Mouse (Mus musculus) left cerebral cortex, adult 2 months (tissue): ENCODE results near the gene Sla2. TPM values are rescaled to one million over a fixed set of nuclear protein-coding genes. Genes with fewer than 3 reads are reported as not detected.
"Not testable (repeated sequence)": the region's sequence is repeated elsewhere in the genome, so short reads cannot be mapped to it uniquely, and the experiment has no call there.

ENCODE experiments used
- DNase-seq, 2 experiments: peaks; one replicate each; pipeline ENCODE4 v3.0.0; 2021 to 2022; ENCODE audit warnings: low spot score in 2 of 2, mixed read lengths in 1 of 2; ENCODE audit errors: extremely low spot score in 1 of 2
- H3K27ac ChIP-seq: fragments of 200-600 bp; 2 replicates; pipeline ENCODE4 v1.8.1; 2022
- H3K4me3 ChIP-seq: fragments of 200-600 bp; 2 replicates; pipeline ENCODE4 v1.8.1; 2022
- CTCF ChIP-seq: fragments of 200-600 bp; IDR thresholded peaks from 2 replicates; pipeline ENCODE4 v1.8.1; 2022; ENCODE audit warnings: antibody characterized with exemption, mild to moderate bottlenecking, moderate library complexity
- intact Hi-C: fragments of 180-260 bp; cut with DNase I; formaldehyde crosslinking; loops from one replicate; pipeline ENCODE4 v1.15.1; 2025
- total RNA-seq, 2 experiments: library from RNA; stranded (reverse); gene quantifications; 2 replicates each; pipeline ENCODE4 v1.2.3; 2021

Sla2 gene
- total RNA-seq, 2 experiments from 2014 or later = 0.41 to 0.51 TPM

GRCm38 (mm10) chr2:156857835-156858234, 29.2 kb downstream of the Sla2 start, which contains the start of gene 4930518I15Rik:
4930518I15Rik (minus strand) TSS chr2:156857946.
- no peak within 1 kb of the TSS for H3K27ac ChIP-seq
- intact Hi-C loops = no loop called here
- H3K4me3 ChIP-seq = no peak within 1 kb of the TSS
- TF ChIP-seq CTCF = no peak
- DNase-seq = no peak

- DNase-seq = no peak
- intact Hi-C loops = no loop called here
- no peak for TF ChIP-seq CTCF
- Histone ChIP-seq H3K4me3 (no peak overlapping the region), H3K27ac (no peak overlapping the region)
Measured at GRCm38 (mm10) chr2:156857385-156857791, 29.6 kb downstream of the Sla2 start.

- intact Hi-C loops = no loop called here
- Histone ChIP-seq H3K4me3 (no peak overlapping the region), H3K27ac (no peak overlapping the region)
- TF ChIP-seq CTCF = no peak
- DNase-seq = no peak
Measured at GRCm38 (mm10) chr2:156856311-156856710, 30.7 kb downstream of the Sla2 start.

- not testable (repeated sequence) for H3K4me3 ChIP-seq, H3K27ac ChIP-seq
- DNase-seq = peak in 1 of 2 experiments; percentile 36
- intact Hi-C loops = loop anchor here (1.0 kb wide), 1 partner anchor 45 kb away; no protein-coding TSS in a partner anchor
- TF ChIP-seq CTCF = peak; percentile 44
Measured at GRCm38 (mm10) chr2:156853999-156854771, 32.8 kb downstream of the Sla2 start.

- H3K4me3 ChIP-seq, intact Hi-C loops, DNase-seq, H3K27ac ChIP-seq: not testable (repeated sequence)
Measured at GRCm38 (mm10) chr2:156853584-156853983, 33.4 kb downstream of the Sla2 start.

GRCm38 (mm10) chr2:156850505-156850904, 36.5 kb downstream of the Sla2 start:
- no peak for TF ChIP-seq CTCF
- no peak overlapping the region for H3K4me3 ChIP-seq
- intact Hi-C loops = no loop called here
- no peak overlapping the region for H3K27ac ChIP-seq
- DNase-seq = no peak

- no peak for DNase-seq
- intact Hi-C loops = no loop called here
- no peak overlapping the region for H3K27ac ChIP-seq
- TF ChIP-seq CTCF = no peak
- no peak overlapping the region for H3K4me3 ChIP-seq
Measured at GRCm38 (mm10) chr2:156848526-156849182, 38.3 kb downstream of the Sla2 start.

GRCm38 (mm10) chr2:156847653-156848052, 39.3 kb downstream of the Sla2 start:
- intact Hi-C loops = no loop called here
- H3K4me3 ChIP-seq = no peak overlapping the region
- DNase-seq = no peak

GRCm38 (mm10) chr2:156844715-156845114, 42.3 kb downstream of the Sla2 start:
- no peak for DNase-seq
- TF ChIP-seq CTCF = no peak
- intact Hi-C loops = no loop called here
- no peak overlapping the region for H3K27ac ChIP-seq
- no peak overlapping the region for H3K4me3 ChIP-seq

More at GRCm38 (mm10) chr2:156847653-156848052, 39.3 kb downstream of the Sla2 start:
- no peak overlapping the region for H3K27ac ChIP-seq
- no peak for TF ChIP-seq CTCF

GRCm38 (mm10) chr2:156843331-156843730, 43.7 kb downstream of the Sla2 start:
- intact Hi-C loops = no loop called here
- no peak overlapping the region for H3K4me3 ChIP-seq
- TF ChIP-seq CTCF = no peak

GRCm38 (mm10) chr2:156842711-156843110, 44.3 kb downstream of the Sla2 start:
- no peak overlapping the region for H3K4me3 ChIP-seq
- no peak for DNase-seq
- TF ChIP-seq CTCF = no peak
- intact Hi-C loops = no loop called here
- H3K27ac ChIP-seq = no peak overlapping the region

More at GRCm38 (mm10) chr2:156843331-156843730, 43.7 kb downstream of the Sla2 start:
- DNase-seq = no peak
- H3K27ac ChIP-seq = no peak overlapping the region
